Mouse (Mus musculus): Measurements from ENCODE around the gene Plbd2. TPM values are rescaled to one million over a fixed set of nuclear protein-coding genes. Genes with fewer than 3 reads are reported as not detected.

Gene Plbd2
- total RNA-seq, 2 experiments from 2014 or later = 56.9 to 58.9 TPM

DNA sequence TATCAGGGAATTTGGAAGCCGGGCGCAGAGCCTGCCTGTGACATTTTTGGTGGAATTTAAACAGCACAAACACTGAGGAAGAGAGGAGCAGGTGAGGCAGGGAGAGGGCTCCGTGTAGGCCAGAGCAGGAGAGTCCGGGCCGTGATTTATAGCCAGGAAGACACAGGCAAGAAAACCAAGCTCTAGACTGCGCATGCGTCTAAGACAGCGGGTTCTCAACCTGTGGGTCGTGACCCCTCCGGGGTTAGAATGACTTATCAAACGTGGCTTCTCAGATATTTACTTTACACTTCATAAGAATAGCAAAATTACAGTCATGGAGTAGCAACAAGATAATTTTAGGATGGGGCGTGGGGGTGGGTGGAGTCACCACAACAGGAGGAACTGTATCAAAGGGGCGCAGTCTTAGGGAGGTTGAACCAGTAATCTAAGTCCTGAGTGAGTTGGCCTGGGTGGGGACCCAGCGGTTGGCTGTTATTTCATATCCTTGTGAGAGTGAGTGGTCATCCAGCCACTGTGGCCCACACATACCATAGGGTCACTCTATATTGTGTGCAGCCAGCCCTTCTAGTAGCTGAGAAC lies 48.6 kb downstream of the Plbd2 start:
- DNase-seq (ENCODE audit: low spot score in 2 of 2) = no peak
- intact Hi-C loops (cut with DNase I) = loop anchor here (5.0 kb wide), 1 partner anchor 308 kb away; no protein-coding TSS in a partner anchor

DNA sequence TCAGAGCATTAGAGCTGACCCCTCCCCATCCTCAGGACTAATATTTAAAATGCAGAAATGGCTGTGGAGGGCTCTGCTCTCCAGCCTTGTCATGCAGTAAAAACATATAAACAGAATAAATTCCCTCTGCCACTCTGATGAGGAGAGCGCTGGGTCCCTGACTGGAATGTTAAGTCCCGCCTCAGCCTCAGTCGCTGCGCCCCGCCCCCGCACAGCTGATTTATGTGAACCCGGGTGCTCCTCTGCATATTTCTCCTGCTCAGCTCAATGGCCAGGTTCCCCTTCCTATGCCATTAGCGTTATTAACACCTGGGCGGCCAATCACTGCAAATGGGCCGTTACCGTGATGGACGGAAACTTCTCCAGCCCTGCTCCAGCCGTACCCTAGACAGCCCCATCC lies 56.1 kb downstream of the Plbd2 start:
- DNase-seq (ENCODE audit: low spot score in 2 of 2) = no peak
- intact Hi-C loops (cut with DNase I) = no loop called here

GRCm38 (mm10) chr5:120440733-120441132 lies 62.7 kb downstream of the Plbd2 start:
- peak; percentile 87 to 90 for DNase-seq (ENCODE audit: low spot score in 2 of 2)
- intact Hi-C loops (cut with DNase I) = loop anchor here (2.0 kb wide), 1 partner anchor 294 kb away; no protein-coding TSS in a partner anchor

- intact Hi-C loops (cut with DNase I) = loop anchor here (2.0 to 10.0 kb wide), 3 partner anchors 293 to 1565 kb away; partner anchors contain the start of gene Tbx3
- no peak for DNase-seq (ENCODE audit: low spot score in 2 of 2)
These were observed 63.3 kb downstream of the Plbd2 start for GRCm38 (mm10) chr5:120439887-120440670.

DNA sequence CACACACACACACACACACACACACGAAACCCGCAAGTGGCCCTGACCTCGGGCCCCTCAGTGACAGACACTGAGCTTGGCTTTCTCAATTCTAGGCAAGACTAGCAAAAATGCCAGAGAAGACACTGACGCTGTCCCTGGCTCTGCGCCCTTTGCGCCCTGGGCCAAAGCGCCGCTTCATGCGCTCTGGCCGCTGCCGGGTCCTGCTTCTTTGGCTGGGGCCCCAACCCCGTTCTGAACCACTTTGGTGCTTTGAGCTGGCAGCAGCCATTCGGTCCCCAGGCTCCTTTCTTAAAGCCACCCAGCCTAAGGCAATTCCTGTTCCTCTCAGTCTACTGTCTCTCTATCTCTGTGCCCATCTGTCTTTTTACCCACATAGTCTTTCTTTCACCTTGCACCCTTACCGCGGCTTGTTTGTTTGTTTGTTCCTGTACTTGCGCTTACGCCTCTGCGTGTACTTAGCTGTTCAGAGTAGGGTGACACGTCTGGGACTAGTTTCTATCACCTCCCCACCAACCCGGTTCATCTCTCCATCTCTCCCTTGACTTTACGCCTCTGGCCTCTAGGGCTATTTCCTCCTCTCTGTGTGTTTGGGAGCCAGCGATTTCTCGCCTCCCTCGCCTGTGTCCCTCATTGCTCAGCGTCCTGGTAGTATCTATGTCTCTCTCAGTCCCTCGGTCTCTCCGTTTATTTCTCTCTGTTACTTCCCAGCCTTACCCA lies 64.3 kb downstream of the Plbd2 start:
- no peak for DNase-seq (ENCODE audit: low spot score in 2 of 2)
- intact Hi-C loops (cut with DNase I) = loop anchor here (5.0 to 10.0 kb wide), 2 partner anchors 767 to 1564 kb away; partner anchors contain the start of gene Tbx3

DNA sequence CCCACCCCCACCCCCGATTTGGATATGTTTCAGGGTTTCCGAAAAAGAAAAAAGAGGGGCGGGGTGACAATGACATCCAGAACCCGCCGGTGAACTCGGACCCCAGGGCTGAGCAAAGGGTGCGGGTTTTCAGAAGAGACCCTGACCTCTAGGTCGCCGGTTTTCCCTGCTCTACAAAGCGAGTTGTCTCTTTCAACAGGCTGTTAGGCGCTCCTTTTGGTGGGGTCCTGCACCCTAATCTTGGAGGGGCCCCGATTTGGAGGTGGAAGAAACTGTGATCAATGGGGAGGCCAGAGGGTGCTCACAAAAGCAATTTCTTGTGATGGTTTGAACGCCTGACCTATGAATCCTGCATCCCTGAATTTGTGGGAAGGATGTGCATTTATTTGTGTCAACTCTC lies 65.0 kb downstream of the Plbd2 start:
- intact Hi-C loops (cut with DNase I) = loop anchor here (5.0 to 10.0 kb wide), 2 partner anchors 766 to 1564 kb away; partner anchors contain the start of gene Tbx3

GRCm38 (mm10) chr5:120437986-120438385 lies 65.4 kb downstream of the Plbd2 start:
- no peak for DNase-seq (ENCODE audit: low spot score in 2 of 2)
- intact Hi-C loops (cut with DNase I) = loop anchor here (5.0 to 10.0 kb wide), 2 partner anchors 766 to 1563 kb away; partner anchors contain the start of gene Tbx3

More for the DNA sequence above, 65.0 kb downstream of the Plbd2 start:
- DNase-seq (ENCODE audit: low spot score in 2 of 2) = no peak

DNA sequence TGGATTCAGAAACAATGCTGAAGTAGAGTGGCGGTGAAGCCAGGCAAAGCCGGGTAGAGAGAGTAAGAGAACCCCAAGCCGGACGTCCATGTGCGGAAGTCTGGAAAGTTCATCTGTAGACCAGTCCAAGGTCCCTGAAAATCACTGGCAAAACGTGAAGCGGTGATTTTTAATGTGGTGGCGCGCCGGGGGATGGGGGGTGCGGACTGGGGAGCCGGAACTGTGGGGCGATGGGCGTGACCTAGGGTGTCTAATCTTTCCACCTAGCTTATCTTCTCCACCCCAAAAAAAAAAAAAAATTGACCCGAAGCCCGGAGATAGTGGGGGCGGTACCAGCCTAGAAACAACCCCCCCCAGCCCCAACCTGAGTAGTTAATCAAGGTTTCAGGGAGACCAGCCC lies 65.9 kb downstream of the Plbd2 start:
- intact Hi-C loops (cut with DNase I) = loop anchor here (5.0 to 10.0 kb wide), 2 partner anchors 765 to 1563 kb away; partner anchors contain the start of gene Tbx3

DNA sequence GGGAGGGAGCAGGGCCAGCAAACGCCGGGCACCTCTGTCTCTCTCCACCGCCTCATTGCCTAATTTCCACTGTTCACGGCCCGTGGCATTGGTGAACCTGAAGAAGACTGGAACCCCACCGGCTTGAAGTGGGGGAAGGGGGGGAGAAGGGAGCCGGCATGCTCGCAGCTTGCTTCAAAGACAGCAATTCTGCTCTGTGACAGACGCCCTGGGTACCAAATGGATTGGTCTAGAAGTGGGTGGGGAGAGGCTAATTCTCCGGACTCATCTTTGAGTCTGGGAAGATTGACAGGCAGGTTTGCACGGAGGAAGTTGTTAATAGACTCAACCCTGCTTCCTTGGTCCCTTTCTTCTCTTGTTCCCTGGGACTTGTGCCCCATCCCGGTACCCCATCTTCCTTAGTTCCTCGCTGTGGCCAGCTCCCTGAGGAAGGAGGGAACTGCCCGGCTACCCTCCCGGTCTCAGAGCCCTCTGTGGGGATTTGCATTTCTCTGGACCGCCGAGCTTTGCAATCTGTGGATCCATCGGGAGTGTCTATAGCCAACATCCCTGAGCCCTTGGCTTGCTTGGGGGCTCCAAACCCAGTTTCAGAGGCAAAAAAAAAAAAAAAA lies 66.4 kb downstream of the Plbd2 start:
- DNase-seq (ENCODE audit: low spot score in 2 of 2) = no peak
- intact Hi-C loops (cut with DNase I) = loop anchor here (5.0 to 10.0 kb wide), 2 partner anchors 765 to 1562 kb away; partner anchors contain the start of gene Tbx3

More for the DNA sequence above, 65.9 kb downstream of the Plbd2 start:
- DNase-seq (ENCODE audit: low spot score in 2 of 2) = no peak

- intact Hi-C loops (cut with DNase I) = loop anchor here (2.0 to 10.0 kb wide), 3 partner anchors 597 to 1561 kb away; partner anchors contain the start of gene Tbx3
- no peak for DNase-seq (ENCODE audit: low spot score in 2 of 2)
These were observed 67.5 kb downstream of the Plbd2 start for GRCm38 (mm10) chr5:120435731-120436501.

DNA sequence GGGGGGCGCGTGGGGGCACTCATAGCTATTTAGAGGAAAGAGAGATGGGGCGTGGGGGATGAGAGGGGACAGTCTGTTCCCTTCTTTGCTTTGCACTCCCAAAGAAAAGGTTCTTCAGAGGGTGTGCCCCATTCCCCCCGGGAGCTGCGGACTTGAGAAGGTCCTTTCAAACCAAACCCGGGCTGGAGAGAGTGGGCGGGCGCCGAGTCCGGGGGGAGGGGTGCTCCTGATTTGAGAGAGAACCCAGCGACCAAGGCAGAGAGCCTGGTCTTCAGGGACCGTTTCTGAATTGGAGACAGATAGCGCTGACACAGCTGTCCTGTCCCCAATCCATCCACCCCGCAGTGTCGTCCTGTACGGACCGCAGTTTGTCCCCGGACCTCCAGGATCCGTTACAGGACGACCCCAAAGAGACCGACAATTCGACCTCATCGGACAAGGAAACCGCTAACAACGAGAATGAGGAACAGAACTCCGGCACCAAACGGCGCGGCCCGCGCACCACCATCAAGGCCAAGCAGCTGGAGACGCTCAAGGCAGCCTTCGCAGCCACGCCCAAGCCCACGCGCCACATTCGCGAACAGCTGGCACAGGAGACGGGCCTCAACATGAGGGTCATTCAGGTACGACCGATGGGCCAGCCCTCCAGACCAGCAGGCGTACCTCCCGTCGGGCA lies 68.3 kb downstream of the Plbd2 start:
- intact Hi-C loops (cut with DNase I) = loop anchor here (2.0 to 10.0 kb wide), 3 partner anchors 596 to 1560 kb away; partner anchors contain the start of gene Tbx3
- no peak for DNase-seq (ENCODE audit: low spot score in 2 of 2)

- intact Hi-C loops (cut with DNase I) = loop anchor here (2.0 to 10.0 kb wide), 2 partner anchors 595 to 1559 kb away; no protein-coding TSS in a partner anchor
- no peak for DNase-seq (ENCODE audit: low spot score in 2 of 2)
These were observed 69.1 kb downstream of the Plbd2 start for GRCm38 (mm10) chr5:120434231-120434735.

Other genes with a start within 250 kb of the Plbd2 start
- under 1 TPM; 0.21 to 0.25 TPM for gene Lhx5, start 71.9 kb downstream of the Plbd2 start, total RNA-seq (2021)
- gene Sdsl, start 30.8 kb downstream of the Plbd2 start, total RNA-seq (2021) = 1 to 10 TPM; 4.6 to 6.4 TPM
- under 1 TPM in 1 of 2 experiments, not detected in 1; 0.27 TPM for gene Sds, start 27.1 kb downstream of the Plbd2 start, total RNA-seq (2021)
- 1 to 10 TPM; 5.9 to 6.0 TPM for gene Slc8b1, start 7.5 kb upstream of the Plbd2 start, total RNA-seq (2021)
- gene Tpcn1, start 85.0 kb upstream of the Plbd2 start, total RNA-seq (2021) = 10 to 100 TPM; 33.9 to 39.4 TPM
- under 1 TPM; 0.32 to 0.48 TPM for gene Iqcd, start 85.4 kb upstream of the Plbd2 start, total RNA-seq (2021)
- gene Rita1, start 109.0 kb upstream of the Plbd2 start, total RNA-seq (2021) = 10 to 100 TPM; 31.4 to 32.6 TPM
- 10 to 100 TPM; 38.7 to 39.6 TPM for gene Ddx54, start 109.1 kb upstream of the Plbd2 start, total RNA-seq (2021)
- gene Cfap73, start 130.6 kb upstream of the Plbd2 start, total RNA-seq (2021) = not detected
- 10 to 100 TPM; 81.0 to 82.3 TPM for gene Rasal1, start 145.2 kb upstream of the Plbd2 start, total RNA-seq (2021)
- 10 to 100 TPM; 68.9 to 71.2 TPM for gene Dtx1, start 208.3 kb upstream of the Plbd2 start, total RNA-seq (2021)
- gene Oas2, start 246.2 kb upstream of the Plbd2 start, total RNA-seq (2021) = under 1 TPM in 1 of 2 experiments, not detected in 1; 0.30 TPM

Measured in left cerebral cortex, postnatal 25 days (tissue).